Comparison of ENCODE assay signal across 8 mouse cellular contexts in the genomic region with DNA sequence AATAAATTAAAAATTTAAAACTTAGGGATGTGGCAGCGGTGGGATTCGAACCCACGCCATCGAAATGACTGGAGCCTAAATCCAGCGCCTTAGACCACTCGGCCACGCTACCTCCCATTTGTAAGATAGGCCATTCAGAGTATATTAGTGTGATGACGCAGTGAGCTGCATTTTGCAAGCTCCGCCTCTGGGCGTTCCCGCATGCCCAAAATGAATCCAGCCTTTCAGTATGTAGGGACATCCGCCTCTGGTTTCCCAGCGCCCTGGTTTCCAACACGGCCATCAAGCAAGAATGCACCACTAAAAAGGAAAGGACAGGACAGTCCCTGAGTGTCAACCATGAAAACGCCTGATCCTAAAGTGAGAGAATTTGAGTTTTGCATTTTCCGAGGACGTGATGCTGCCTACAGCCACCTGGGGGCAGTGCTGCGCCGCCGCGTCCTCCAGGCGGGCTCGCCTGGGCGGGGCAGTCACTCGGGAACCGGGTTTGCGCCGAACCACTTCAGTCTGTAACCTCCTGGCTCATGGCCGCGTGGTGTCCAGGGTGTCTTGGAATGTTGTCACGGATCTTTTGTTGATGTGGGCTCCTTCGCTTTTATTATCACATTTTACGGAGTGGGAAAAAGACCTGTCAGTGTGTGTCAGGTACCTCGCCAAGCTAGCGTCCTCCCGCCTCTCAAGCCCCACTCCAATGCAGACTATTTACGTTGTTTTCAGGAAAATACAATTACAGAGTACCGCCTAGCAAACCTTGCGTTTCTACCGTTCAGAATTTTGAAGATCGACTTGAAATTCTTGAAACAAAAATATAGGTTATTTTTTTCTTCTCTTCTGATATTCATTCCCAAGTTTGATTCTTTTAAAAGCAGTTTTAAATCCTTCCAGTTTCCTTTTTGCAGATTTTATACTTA. TPM values are rescaled to one million over a fixed set of nuclear protein-coding genes. Genes with fewer than 3 reads are reported as not detected.
DNase-seq lines count a peak whose midpoint lies in the region; ATAC-seq and TF ChIP-seq lines count a peak whose summit lies in the region.

No protein-coding gene starts in this region.

- TF ChIP-seq POLR2A in small intestine, adult 2 months (IDR thresholded peaks at IDR 0.05; ENCODE audit: low read depth, low read length): no peak

- peak; percentile 99 for TF ChIP-seq CTCF in small intestine, adult 2 months (IDR thresholded peaks at IDR 0.05; ENCODE audit: extremely low read depth, insufficient read length, insufficient replicate concordance, low read depth, low read length)

- ATAC-seq in embryonic facial prominence, embryonic 12.5 days (ENCODE audit: insufficient number of reproducible peaks, insufficient read depth, low FRiP score, low TSS enrichment): peak; percentile 76
- peak; percentile 89 for ATAC-seq in limb, embryonic 11.5 days (ENCODE audit: insufficient number of reproducible peaks, low FRiP score, low TSS enrichment, low read depth)
- ATAC-seq in midbrain, embryonic 13.5 days: peak; percentile 88

- no peaks in the 10 kb centered on the region for H3K9me3 ChIP-seq in embryonic facial prominence, embryonic 12.5 days
- no peaks in the 10 kb centered on the region for H3K9me3 ChIP-seq in limb, embryonic 11.5 days (ENCODE audit: control insufficient read depth, low read length)
- H3K9me3 ChIP-seq in midbrain, embryonic 13.5 days: no peaks in the 10 kb centered on the region

- H3K36me3 ChIP-seq in embryonic facial prominence, embryonic 12.5 days: no peaks in the 10 kb centered on the region
- H3K36me3 ChIP-seq in limb, embryonic 11.5 days (ENCODE audit: control insufficient read depth, insufficient read depth, low read length): no peaks in the 10 kb centered on the region
- no peaks in the 10 kb centered on the region for H3K36me3 ChIP-seq in midbrain, embryonic 13.5 days
- H3K36me3 ChIP-seq in small intestine, adult 2 months (ENCODE audit: control insufficient read depth, insufficient read depth, low read length): no peaks in the 10 kb centered on the region

- WGBS in embryonic facial prominence, embryonic 12.5 days: under 1% methylated on average over 41 of the region's 41 CpGs
- WGBS in limb, embryonic 11.5 days: 1% methylated on average over 41 of the region's 41 CpGs
- under 1% methylated on average over 41 of the region's 41 CpGs for WGBS in midbrain, embryonic 13.5 days
- under 1% methylated on average over 41 of the region's 41 CpGs for WGBS in small intestine, adult 2 months

- H3K27ac ChIP-seq in embryonic facial prominence, embryonic 12.5 days: 0 out of 2 replicates have a peak overlapping the region, but pooled peaks have one; percentile 36
- H3K27ac ChIP-seq in limb, embryonic 11.5 days (replicated peaks; ENCODE audit: low read depth, low read length): no peak overlapping the region
- H3K27ac ChIP-seq in midbrain, embryonic 13.5 days: peak overlapping the region; percentile 77
- peak overlapping the region; percentile 78 for H3K27ac ChIP-seq in small intestine, adult 2 months (ENCODE audit: insufficient read depth, low read depth, low read length)

- DNase-seq in 3T3-L1 (ENCODE audit: low read depth, low spot score): peak; percentile 86
- peak; percentile 93 for DNase-seq in adrenal gland, postnatal 36 days
- DNase-seq in heart, adult 18-20 months: peak; percentile 94 to 99
- DNase-seq in kidney, adult 18-20 months: peak; percentile 99
- peak; percentile 98 for DNase-seq in limb, embryonic 11.5 days (ENCODE audit: low spot score)

- H3K4me1 ChIP-seq in embryonic facial prominence, embryonic 12.5 days: 0 out of 2 replicates have a peak, but pooled peaks cover 7% of the 10 kb centered on the region
- no peaks in the 10 kb centered on the region; the same call in 1 of the 2 replicates for H3K4me1 ChIP-seq in limb, embryonic 11.5 days (ENCODE audit: control insufficient read depth, insufficient read depth, low read length)
- peaks cover 16% of the 10 kb centered on the region for H3K4me1 ChIP-seq in midbrain, embryonic 13.5 days (replicated peaks)
- H3K4me1 ChIP-seq in small intestine, adult 2 months (ENCODE audit: control insufficient read depth, insufficient read depth, insufficient read length, low read length): peaks cover 6% of the 10 kb centered on the region; the same call in 1 of the 2 replicates

- peak overlapping the region; percentile 52 for H3K4me2 ChIP-seq in embryonic facial prominence, embryonic 12.5 days (replicated peaks)
- peak overlapping the region; percentile 44 for H3K4me2 ChIP-seq in limb, embryonic 11.5 days (ENCODE audit: low read depth, severe bottlenecking)
- H3K4me2 ChIP-seq in midbrain, embryonic 13.5 days (replicated peaks): peak overlapping the region; percentile 52

- H3K4me3 ChIP-seq in embryonic facial prominence, embryonic 12.5 days: peak overlapping the region; percentile 55
- H3K4me3 ChIP-seq in limb, embryonic 11.5 days (ENCODE audit: low read depth, low read length): peak overlapping the region; percentile 54
- H3K4me3 ChIP-seq in midbrain, embryonic 13.5 days (replicated peaks): peak overlapping the region; percentile 62
- peak overlapping the region; percentile 70 for H3K4me3 ChIP-seq in small intestine, adult 2 months (ENCODE audit: low read depth, low read length)

- H3K27me3 ChIP-seq in embryonic facial prominence, embryonic 12.5 days: 0 out of 2 replicates have a peak, but pooled peaks cover 4% of the 10 kb centered on the region
- no peaks in the 10 kb centered on the region for H3K27me3 ChIP-seq in limb, embryonic 11.5 days (ENCODE audit: control insufficient read depth, insufficient read depth, low read length)
- peaks cover 21% of the 10 kb centered on the region for H3K27me3 ChIP-seq in midbrain, embryonic 13.5 days
- H3K27me3 ChIP-seq in small intestine, adult 2 months (ENCODE audit: control insufficient read depth, insufficient read depth, low read length): no peaks in the 10 kb centered on the region

- peak overlapping the region; percentile 35; the same call in 1 of the 2 replicates for H3K9ac ChIP-seq in embryonic facial prominence, embryonic 12.5 days
- peak overlapping the region; percentile 28 for H3K9ac ChIP-seq in limb, embryonic 11.5 days (ENCODE audit: low read length)
- H3K9ac ChIP-seq in midbrain, embryonic 13.5 days (replicated peaks): peak overlapping the region; percentile 67

RNA-seq across cellular contexts. Expression of gene Eef2k, which starts 6.9 kb away (rescaled TPM):
- 10 to 100 TPM; 25.6 to 51.8 TPM for total RNA-seq in adrenal gland, postnatal 36 days (2021)
- polyA plus RNA-seq in embryonic facial prominence, embryonic 12.5 days (2016; fragmentation: Nextera tagmentation; extraction: Ambion mirVana): 38.7 and 39.4 TPM in 2 replicates
- total RNA-seq in heart, adult 18-20 months (2021): 10 to 100 TPM; 23.0 to 23.5 TPM
- 9.6 and 12.0 TPM in 2 replicates for polyA plus RNA-seq in limb, embryonic 11.5 days (2014; fragmentation: Nextera tagmentation; extraction: Ambion mirVana)
- 23.9 and 26.4 TPM in 2 replicates for polyA plus RNA-seq in midbrain, embryonic 13.5 days (2015; fragmentation: Nextera tagmentation; extraction: Ambion mirVana)
- polyA plus RNA-seq in small intestine, adult 2 months (2012; rRNA removed): 9.4 and 22.8 TPM in 2 replicates

RNA-seq across cellular contexts. Expression of gene Gm5737, which starts 23.5 kb away (rescaled TPM):
- total RNA-seq in adrenal gland, postnatal 36 days (2021): not detected
- not detected in 2 replicates for polyA plus RNA-seq in embryonic facial prominence, embryonic 12.5 days (2016; fragmentation: Nextera tagmentation; extraction: Ambion mirVana)
- total RNA-seq in heart, adult 18-20 months (2021): under 1 TPM; 0.20 to 0.31 TPM
- polyA plus RNA-seq in limb, embryonic 11.5 days (2014; fragmentation: Nextera tagmentation; extraction: Ambion mirVana): not detected in 2 replicates
- polyA plus RNA-seq in midbrain, embryonic 13.5 days (2015; fragmentation: Nextera tagmentation; extraction: Ambion mirVana): not detected in 2 replicates
- not detected in 2 replicates for polyA plus RNA-seq in small intestine, adult 2 months (2012; rRNA removed)
